Mouse (Mus musculus): ENCODE results near the gene Gse1.

GRCm38 (mm10) chr8:120377803-120378189, 149.5 kb downstream of the Gse1 start:
- no peak for TF ChIP-seq POLR2A (IDR thresholded peaks at IDR 0.05; ENCODE audit: low read depth, low read length)
- no peak for TF ChIP-seq CTCF (IDR thresholded peaks at IDR 0.05; ENCODE audit: extremely low read depth, insufficient read length, insufficient replicate concordance, low read depth, low read length)
